Mouse (Mus musculus) layer of hippocampus, adult 11-12 months (tissue): ENCODE results near the gene Phc1.
A peak's percentile ranks its signal among the peaks of the same experiment; 100 is the strongest.
"Not testable (repeated sequence)": the region's sequence is repeated elsewhere in the genome, so short reads cannot be mapped to it uniquely, and the experiment has no call there.

Experiments
- DNase-seq: peaks from one replicate; pipeline ENCODE4 v3.0.0; 2022; ENCODE audit warnings: low spot score

Phc1 gene

DNA sequence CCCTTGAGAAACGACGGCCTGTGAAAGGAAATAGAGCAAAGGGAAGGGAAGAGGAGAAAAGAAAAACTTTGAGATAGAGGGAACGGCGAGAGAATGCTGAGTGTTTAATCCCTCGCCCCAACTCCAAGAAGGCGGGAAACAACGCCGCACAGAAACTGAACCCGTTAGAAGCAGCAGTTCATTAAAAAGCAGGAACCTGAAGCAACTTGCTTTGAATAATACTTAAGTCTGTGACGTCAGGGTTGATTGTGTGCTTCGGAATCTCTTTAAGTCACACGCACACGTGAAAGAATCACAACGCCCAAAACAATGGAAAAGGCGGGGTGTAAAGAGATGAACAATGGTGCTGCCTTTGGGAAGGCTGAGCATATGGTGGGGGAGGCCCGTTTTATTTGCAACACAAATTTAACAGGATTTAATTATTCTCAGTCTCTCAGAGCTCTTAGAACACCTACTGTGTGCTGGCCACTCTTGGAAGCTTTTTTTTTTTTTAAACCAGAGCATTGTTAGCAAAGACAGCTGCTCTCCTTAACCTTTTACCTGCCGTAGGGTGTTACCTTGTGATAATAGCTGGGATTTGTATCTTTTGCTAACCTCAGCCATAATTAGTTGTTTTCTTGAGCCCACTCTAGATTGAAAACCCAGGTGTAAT lies at the start of gene Phc1:
Phc1 (minus strand) TSS at position 213 of the 652 bp plus-strand sequence.
- peak; percentile 15 for DNase-seq

DNA sequence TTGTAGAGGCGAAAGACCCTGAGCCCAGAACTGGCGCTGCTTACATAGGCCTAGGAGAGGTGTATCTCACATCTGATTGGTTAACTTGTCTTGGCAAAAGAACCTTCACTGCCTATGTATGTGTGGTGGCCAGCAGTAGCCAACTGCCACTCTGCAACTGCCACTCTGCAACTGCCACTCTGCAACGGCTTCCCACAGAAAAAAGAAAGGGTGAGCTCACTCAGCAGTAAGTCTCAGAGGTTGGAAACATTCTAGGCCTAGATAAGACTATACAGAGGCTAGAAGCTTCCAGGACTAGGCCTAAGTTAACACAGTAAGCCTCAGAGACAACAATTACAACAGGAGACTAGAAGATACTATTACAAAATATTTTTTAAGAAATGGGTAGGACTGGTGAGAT lies 49.6 kb upstream of the Phc1 start:
- DNase-seq = not testable (repeated sequence)

DNA sequence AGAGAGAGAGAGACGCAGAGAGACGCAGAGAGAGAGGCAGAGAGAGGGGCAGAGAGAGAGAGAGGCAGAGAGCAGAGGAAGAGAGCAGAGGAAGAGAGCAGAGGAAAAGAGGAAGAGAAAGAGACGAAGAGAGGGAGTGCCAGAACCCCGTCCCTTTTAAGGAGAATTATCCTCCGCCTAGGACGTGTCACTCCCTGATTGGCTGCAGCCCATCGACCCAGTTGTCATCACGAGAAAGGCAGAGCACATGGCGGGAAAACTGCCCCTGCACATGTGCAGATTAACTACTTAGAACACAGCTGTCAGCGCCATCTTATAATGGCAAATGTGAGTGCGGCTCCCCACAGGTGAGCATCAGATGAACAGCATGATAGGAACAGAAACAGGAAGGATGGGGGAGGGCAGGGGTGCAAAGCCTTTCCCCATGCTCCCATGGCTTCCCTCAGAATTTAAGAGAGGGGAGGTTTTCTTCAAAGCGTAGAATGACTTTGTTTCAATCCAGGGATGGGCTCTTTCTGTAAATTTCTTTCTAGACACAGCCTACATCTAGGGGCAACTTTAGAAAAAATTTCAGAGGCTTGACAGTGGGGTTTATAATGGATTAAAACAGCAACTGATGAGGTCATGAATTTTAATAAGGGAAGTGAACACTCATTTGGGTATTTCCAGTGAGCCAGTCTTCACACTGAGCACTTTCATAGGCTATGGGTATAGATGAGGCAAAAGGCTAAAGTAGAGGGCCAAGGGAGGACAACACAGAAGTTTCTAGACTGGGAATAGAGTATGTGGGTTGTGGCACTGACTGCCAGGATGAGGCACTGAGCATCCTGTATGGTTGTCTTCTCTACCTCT lies 47.0 kb upstream of the Phc1 start:
- DNase-seq = not testable (repeated sequence)

DNA sequence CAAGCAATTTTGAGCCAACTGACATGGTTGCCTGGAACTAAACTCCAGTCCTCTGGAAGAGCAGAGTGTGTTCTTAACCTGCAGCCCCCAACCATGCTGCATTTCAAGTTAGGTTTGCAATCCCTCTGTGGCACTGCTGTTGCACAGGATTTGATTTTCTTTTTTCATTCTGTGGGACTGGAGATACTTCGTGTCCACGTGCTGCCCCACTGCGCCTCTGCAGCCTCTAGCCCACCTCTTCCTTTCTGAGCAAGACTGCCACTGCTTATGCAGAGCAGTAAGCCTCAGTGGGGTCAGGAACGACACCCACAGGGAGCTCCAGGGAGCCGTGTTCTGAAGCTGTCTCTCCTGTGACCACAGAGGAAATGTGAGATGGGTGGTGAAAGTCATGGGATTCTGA lies 45.4 kb upstream of the Phc1 start:
- no peak for DNase-seq

DNA sequence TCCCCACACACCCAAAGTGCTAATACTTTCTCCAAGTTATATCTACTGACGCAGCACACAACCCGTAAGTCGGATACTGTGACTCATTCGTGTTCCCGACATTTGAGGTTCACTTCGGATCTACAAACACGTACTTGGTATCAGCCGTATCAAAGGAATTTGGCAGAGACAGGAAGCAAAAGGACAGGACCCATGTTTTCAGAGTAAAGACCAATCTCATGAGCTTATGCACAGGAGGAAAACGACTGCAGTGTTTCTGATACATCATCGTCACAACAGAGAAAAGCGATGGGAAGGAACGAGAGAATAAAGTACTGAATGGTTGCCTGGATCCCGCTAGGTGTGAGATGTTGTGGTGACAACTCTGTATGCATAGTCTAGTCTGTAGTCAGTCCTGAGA lies 44.5 kb upstream of the Phc1 start:
- DNase-seq = no peak

DNA sequence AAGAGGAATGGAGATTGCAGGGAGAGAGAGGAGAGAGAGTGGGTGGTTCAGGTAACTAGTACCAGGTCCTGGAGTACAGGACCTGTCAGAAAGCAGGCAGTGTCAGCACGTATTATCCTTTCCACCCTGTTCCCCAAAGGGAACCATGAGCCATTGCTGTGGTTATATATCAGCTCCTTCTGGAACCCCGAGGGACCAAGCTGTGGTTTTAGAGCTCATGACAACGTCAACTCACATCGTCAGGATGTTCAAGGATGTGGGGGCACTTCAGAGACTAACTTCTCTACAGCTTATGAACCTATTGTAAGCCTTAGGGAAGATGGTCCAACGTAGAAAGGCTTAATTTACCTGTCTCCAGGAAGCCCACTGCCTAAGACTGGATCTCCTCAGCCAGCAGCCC lies 42.9 kb upstream of the Phc1 start:
- no peak for DNase-seq

DNA sequence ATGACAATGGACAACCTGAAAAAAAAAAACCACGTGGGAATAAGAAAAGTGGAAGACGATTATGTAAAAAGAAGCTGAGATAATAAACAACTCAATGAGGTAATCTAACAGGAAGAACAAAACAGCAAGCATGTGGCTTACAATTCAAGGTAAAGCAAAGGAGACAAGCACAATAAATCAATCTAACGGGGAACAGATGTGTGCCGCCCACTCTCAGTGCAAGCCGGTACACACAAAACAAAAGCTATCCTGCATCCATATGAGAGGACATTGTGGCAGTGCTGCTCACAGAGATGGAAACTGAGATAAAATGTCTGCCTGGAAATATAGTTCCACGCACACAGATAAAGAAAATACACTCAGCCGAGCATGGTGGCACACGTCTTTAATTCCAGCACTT lies 41.7 kb upstream of the Phc1 start:
- DNase-seq = no peak

DNA sequence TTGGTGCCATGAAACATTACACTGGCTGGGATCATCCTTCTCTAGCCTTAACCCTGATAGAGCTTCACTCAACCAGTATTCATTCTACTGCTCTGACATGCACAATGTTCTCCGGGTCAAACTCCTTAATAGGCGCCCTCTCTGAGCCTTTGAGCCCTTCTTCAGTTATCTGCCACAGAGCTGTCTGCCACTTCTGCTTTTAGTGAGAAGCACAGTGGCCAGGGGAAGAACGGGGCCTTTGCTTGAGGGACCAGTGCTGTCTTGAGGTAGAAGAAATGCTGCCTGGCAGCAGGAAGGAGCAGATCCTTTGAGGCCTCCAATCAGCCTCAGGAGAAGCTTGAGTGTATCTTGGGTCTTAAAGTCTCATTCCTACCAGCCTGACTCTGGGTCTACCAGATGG lies 27.9 kb upstream of the Phc1 start:
- DNase-seq = no peak

DNA sequence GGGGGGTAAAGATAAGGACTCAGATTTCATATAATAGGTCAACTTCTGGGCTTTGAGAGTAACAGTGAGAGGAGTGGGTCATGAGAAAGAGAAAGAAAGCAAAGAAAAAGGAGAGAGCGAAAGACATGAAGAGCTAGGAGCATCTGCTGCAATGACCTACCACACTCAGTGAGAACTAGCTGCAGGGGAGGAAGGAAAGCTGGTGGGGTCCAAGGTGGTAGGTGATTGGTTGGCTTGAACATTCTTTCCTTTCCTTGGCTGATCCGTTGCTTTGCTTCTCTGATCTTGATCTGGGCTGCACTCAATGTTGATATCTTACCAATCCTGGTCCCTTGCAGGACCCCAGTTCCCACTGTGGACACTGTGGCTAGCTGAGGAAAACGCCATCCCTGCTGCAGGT lies 26.6 kb upstream of the Phc1 start:
- no peak for DNase-seq

DNA sequence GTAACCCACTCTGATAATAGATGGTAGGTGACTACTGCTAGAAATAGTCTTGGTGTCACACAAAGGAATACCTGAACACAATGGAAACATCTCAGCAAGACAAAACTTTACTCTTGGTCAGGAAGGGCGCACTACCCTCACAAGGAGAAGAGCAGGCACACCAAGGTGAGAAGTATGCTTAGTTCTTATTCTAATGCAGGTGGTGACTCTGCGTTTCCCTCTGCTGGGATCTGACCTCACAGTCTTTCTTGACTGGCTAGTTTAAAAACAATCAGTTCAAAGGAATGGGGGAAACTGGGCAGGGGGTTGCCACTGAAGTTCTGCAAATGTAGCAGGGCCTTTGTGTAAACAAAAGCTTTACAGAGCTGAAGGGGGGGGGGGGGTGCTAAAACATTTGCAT lies 25.9 kb upstream of the Phc1 start:
- no peak for DNase-seq

DNA sequence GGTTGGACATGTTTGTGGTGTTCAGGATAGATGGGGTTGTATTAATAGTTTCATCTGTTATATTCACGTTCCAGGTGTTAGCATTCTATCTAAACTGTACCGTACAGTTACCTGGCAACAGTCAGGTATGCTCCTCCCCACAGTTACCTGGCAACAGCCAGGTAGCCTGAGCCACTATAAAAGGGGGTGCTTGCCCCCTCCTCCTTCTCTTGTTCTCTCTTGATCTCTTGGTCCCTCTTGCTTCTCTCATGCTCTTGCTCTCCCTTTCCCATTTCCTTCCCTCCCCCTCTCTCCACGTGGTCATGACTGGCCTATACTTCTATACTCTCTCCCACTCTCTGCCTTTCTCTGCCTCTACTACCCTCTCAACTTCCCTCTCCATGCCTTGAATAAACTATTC lies 25.3 kb upstream of the Phc1 start:
- no peak for DNase-seq

DNA sequence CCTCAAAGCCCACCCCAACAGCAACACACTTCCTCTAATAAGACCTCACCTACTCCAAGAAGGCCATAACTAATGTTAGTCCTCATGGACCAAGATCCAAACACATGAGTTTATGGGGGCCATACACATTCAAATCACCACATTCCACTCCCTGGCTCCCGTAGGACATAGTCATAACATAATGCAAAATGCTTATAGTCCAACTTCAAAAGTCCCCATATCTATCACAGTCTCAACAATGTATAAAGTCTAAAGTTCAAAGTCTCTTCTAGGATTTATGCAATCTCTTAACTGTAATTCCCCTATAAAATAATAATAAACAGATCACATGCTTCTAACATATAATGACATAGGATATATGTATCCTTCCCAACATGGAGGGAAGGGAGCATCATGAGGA lies 16.7 kb upstream of the Phc1 start:
- no peak for DNase-seq

DNA sequence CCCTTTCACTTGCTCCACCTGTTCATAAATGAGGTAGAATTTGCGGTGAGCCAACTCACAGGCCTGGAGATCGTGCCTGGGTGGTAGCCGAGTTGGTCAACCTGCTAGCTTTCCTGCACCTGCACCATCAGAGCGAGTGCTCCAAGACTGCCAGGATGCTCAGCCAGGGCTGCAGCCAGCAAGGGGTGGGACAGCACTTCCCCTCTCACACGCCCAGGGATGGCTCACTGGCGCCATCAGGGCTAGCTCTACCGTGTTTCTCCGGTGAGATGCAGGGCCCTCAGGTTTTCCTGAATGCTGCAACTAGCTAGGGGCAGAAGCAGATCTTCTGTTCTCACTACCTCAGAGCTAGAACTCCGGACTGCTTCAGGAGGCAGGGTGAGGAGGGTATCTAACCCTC lies 15.5 kb upstream of the Phc1 start:
- DNase-seq = no peak

DNA sequence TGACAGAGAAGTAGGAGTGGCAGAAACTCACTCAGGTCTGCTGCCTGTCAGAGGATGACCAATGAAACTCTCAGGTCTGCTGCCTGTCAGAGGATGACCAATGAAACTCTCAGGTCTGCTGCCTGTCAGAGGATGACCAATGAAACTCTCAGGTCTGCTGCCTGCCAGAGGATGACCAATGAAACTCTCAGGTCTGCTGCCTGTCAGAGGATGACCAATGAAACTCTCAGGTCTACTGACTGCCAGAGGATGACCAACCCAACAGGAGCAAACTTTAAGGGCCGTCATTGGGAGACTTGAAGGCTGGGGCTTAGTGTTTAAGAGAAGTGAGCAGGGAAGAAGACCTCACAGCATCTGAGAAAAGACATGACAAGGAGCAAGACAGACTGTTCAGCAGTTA lies 7.0 kb upstream of the Phc1 start:
- not testable (repeated sequence) for DNase-seq

DNA sequence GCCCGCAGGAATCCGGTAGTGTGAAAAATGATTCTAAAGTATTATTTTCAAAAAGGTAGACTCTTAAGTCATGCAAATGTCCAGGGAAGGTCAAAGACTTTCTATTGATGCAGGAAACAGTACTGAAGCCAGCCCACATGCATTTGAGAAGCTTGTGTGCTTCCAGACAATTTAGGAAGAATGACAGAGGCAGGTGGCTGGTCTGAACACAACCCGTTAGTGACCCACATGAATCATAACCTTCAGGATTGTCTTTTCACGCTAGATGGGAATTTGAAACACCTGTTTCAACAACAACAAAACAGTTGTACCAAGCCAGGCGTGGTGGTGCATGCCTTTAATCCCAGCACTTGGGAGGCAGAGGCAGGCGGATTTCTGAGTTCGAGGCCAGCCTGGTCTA lies 6.0 kb upstream of the Phc1 start:
- DNase-seq = no peak

DNA sequence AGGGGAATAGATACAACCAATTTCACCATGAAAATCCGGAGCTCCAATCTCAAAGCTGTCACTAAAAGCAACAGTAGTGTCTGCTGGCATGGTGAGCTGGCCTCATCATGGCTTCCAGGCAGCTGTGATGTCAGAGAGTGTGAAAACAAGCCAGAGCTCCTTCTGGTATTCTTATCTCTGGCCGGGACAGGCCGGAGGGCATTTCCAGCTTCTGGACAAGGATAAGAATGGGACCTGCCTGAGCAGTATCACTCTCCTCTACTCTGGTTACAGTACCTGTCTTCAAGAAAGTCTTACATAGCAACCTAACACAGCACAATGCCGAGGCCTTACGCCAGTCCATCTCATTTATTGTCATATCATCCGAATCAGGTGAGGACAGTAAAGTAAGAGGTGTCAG lies 5.4 kb upstream of the Phc1 start:
- no peak for DNase-seq

DNA sequence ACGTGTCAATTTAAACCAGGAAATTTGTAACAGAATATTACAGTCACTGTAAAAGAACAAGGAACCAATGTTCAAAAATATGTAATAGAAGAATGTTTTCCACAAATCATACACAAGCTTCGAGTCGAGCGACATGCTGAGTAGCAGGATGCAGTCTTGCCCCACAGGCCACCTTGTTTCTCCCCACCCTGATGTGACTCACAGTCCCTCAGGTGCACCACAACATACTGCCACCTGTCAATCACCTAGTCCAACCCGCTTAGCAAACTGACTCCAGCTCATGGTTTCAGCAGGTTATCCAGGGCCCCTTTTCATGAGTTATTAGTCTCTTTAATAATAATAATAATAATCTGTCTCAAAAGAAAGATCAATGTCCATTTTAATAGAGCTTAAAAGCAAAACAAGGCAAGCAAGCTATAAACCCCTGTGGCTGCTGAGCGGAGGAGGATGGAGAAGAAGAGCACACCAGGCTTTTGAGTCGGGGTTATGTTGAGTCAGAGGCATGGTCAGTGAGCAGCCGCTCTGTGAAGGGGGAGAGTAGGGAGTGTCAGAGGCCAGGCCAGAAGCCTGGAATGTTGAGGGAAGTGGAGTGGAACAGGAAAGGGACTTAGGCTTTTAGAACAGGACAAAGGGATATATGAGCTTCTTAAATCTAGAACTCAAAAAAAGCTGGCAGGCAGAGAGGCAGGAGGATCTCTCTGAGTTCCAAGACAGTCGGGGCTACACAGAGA lies 4.2 kb upstream of the Phc1 start:
- no peak for DNase-seq

DNA sequence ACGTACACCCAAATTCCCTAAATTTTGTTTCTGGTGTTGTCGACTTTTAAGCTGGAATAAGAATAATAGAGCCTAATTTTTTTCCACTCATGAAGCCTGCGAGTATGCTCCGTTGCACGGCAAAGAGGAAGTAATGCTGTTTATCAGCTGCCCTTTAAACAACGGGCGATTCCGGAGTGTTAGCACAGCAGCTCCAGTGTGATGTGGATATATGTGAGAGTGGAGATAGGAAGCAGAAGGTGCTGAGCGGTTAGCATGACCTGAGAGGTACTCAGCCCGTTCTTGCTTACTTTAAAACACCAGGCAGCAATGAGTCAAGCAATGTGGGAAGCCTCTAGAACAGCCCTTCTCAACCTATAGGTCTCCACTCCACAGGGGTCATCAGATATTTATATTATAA lies 3.4 kb upstream of the Phc1 start:
- no peak for DNase-seq

DNA sequence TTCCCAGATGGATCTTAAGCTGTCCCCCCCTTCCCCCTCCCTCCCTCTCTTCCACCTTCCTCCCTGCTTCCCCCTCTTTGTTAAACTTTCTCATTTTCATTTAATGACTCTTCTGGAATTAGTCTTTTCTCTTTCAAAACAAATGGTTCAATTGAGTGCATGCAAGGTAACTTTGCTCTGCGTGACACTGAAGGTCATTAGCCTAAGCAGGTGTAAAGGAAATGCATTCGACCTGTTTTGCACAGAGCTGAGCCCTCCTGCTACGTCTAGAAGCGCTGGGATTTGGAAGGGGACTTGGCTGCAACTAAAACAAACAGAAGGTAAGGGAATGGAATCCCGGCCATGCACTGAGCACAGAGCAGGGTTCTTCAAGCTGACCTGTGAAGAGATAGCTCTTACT lies 1.8 kb upstream of the Phc1 start:
- DNase-seq = no peak

DNA sequence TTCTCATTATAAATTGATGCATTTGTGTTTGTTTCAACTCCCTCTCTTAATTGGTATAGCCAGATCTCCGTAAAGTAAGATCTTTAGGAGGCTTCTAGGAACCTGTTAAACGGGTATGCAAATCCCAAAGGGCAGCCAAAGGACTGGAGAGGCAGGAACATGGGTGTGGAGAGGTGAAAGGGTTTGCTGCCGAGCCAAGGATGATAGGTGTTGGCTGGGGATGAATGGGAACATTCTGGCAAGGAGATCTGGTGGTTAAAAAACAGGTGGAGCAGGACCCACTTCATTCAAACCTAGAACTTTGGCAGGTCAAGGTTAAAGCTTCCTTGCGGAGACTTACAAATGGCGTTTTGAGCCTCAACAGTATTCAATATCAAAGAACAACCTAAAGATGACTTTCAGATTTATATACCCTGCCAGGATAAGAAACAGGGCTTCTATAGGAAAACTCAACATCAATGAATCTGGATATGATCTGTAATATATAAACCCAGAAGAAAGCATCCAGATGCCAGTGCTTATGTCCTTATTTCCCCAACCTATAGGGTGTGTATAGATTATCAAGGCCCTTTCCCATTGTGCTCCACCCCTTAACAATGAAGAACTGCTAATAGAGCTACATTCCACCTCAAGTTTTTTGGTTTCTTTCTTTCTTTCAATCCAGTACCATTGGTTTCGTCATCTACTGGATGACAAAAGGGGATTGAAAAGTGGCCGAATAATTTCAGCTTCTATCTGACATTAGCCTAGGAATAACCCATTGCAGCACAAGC lies 863 bp upstream of the Phc1 start:
- no peak for DNase-seq

DNA sequence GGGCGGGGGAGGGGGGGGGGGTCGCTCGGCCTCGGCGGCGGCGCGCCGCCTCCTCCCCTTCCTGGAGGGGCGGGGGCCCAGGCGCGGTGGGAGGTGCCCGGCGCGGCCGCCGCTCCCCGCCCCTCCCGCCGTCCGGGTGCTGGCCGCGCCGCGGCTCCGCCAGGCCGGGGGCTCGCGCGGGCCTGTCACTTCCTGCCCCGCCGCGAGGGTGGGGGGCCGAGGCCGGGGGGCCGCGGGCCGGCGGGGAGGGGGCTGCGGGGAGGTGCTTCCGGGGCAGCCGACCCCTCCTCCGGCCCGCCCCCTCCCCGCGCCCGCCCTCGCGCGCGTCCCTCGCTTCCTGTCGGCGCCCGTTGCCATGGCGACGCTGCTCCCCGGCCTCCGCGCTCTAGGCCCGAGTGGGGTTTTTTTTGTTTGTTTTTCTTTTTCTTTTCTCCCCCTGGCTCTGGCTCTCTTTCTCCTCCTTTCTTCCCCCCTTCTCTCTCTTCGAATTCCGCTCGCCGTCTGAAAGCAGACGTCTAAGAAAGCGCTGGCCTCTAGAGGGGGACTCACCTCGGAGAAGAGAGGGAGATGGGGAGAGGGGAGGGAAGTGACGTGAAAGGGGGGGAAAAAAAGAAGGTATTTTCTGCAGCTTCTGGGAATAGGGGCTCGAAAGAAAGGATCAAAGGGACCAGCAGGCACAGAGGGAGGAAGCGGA lies 566 bp downstream of the Phc1 start:
- peak; percentile 87 for DNase-seq
